Mouse (Mus musculus): Measurements from ENCODE around the gene Nup85.

GRCm38 (mm10) chr11:115515021-115515420 is 49.2 kb upstream of the Nup85 start:
- no peak for TF ChIP-seq CTCF (IDR thresholded peaks at IDR 0.05; ENCODE audit: insufficient read depth, low read length)
- no peak for TF ChIP-seq POLR2A (IDR thresholded peaks at IDR 0.05; ENCODE audit: borderline replicate concordance, extremely low read depth, low read depth, low read length)
